In the genomic region with DNA sequence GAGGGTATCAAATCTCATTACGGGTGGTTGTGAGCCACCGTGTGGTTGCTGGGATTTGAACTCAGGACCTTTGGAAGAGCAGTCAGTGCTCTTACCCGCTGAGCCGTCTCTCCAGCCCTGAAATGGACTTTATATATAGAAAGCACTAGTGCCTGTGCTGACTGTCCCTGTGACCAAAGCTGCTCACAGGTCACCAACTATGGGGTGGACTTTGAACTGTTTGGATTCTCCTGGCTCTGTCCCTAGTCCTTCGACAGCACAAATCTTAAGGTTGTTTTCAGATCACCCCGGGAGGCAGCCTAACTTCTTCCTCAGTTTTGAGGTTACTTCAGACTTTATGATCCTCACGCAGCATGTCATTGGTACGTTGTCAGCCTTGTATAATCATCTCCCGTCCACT, we compare ENCODE assay signal across 26 mouse cellular contexts.
DNase-seq lines count a peak whose midpoint lies in the region; ATAC-seq and TF ChIP-seq lines count a peak whose summit lies in the region.
"Had no signal": no experiment of that assay in that cellular context is flagged by ENCODE, and none has a peak within 500 bp of the region (broad histone marks: within the 10 kb centered on the region; RNA-seq: fewer than 3 reads in every experiment).

No protein-coding gene starts in this region.

- H3K27ac ChIP-seq in heart, embryonic 13.5 days (replicated peaks), result peak overlapping the region; percentile 68; the same call in 1 of the 2 replicates
- H3K27ac ChIP-seq in kidney, embryonic 14.5 days (ENCODE audit: low read depth, low read length), result no peak overlapping the region
- peak overlapping the region; percentile 56 for H3K27ac ChIP-seq in lung, embryonic 14.5 days (ENCODE audit: low read depth)
- H3K27ac ChIP-seq: forebrain, embryonic 13.5 days; kidney, postnatal 0 days; limb, embryonic 10.5 days; limb, embryonic 15.5 days; liver, embryonic 15.5 days; midbrain, embryonic 12.5 days had no signal

- H3K9me3 ChIP-seq in heart, embryonic 13.5 days, result no peaks in the 10 kb centered on the region
- no peaks in the 10 kb centered on the region for H3K9me3 ChIP-seq in kidney, embryonic 14.5 days (ENCODE audit: control insufficient read depth, low read length)
- H3K9me3 ChIP-seq in lung, embryonic 14.5 days (ENCODE audit: low read depth, low read length), result no peaks in the 10 kb centered on the region
- H3K9me3 ChIP-seq: forebrain, embryonic 13.5 days; G1E; hindbrain, embryonic 15.5 days; limb, embryonic 10.5 days; limb, embryonic 15.5 days; liver, embryonic 15.5 days; midbrain, embryonic 12.5 days had no signal

- WGBS in heart, embryonic 13.5 days, result 75% methylated on average over 9 of the region's 9 CpGs
- 87% methylated on average over 9 of the region's 9 CpGs for WGBS in kidney, embryonic 14.5 days
- WGBS in lung, embryonic 14.5 days, result 51% methylated on average over 9 of the region's 9 CpGs

- H3K9ac ChIP-seq in heart, embryonic 13.5 days, result no peak overlapping the region
- H3K9ac ChIP-seq in kidney, embryonic 14.5 days (ENCODE audit: low read depth, low read length), result no peak overlapping the region
- H3K9ac ChIP-seq in lung, embryonic 14.5 days, result no peak overlapping the region
- H3K9ac ChIP-seq: forebrain, embryonic 13.5 days; hindbrain, embryonic 15.5 days; limb, embryonic 15.5 days; liver, embryonic 15.5 days; midbrain, embryonic 12.5 days had no signal

- no peak overlapping the region for H3K4me2 ChIP-seq in heart, embryonic 13.5 days
- no peak overlapping the region for H3K4me2 ChIP-seq in kidney, embryonic 14.5 days (replicated peaks; ENCODE audit: low read depth, low read length)
- H3K4me2 ChIP-seq in lung, embryonic 14.5 days, result no peak overlapping the region
- H3K4me2 ChIP-seq: forebrain, embryonic 13.5 days; hindbrain, embryonic 15.5 days; limb, embryonic 15.5 days; liver, embryonic 15.5 days; midbrain, embryonic 12.5 days had no signal

- intact Hi-C loops in heart, postnatal 36 days (cut with DNase I), result no loop called here

- no peaks in the 10 kb centered on the region for H3K27me3 ChIP-seq in heart, embryonic 13.5 days (replicated peaks)
- no peaks in the 10 kb centered on the region for H3K27me3 ChIP-seq in kidney, embryonic 14.5 days (ENCODE audit: control insufficient read depth, insufficient read depth, low read length)
- no peaks in the 10 kb centered on the region for H3K27me3 ChIP-seq in lung, embryonic 14.5 days (ENCODE audit: insufficient read depth, low read length)
- H3K27me3 ChIP-seq: forebrain, embryonic 13.5 days; hindbrain, embryonic 15.5 days; limb, embryonic 15.5 days; liver, embryonic 15.5 days; midbrain, embryonic 12.5 days had no signal

- H3K4me3 ChIP-seq in heart, embryonic 13.5 days, result no peak overlapping the region
- no peak overlapping the region for H3K4me3 ChIP-seq in kidney, embryonic 14.5 days (ENCODE audit: low read length)
- H3K4me3 ChIP-seq in lung, embryonic 14.5 days (ENCODE audit: low read depth, low read length), result no peak overlapping the region
- H3K4me3 ChIP-seq: forebrain, embryonic 13.5 days; hindbrain, embryonic 15.5 days; limb, embryonic 10.5 days; limb, embryonic 15.5 days; liver, embryonic 15.5 days; megakaryocyte, embryonic 14.5 days; midbrain, embryonic 12.5 days; myocyte had no signal

- no peak for ATAC-seq in heart, embryonic 13.5 days (ENCODE audit: extremely low read depth, insufficient number of reproducible peaks, low FRiP score, low TSS enrichment)
- ATAC-seq in kidney, embryonic 14.5 days (ENCODE audit: low FRiP score, low TSS enrichment), result no peak
- peak; percentile 32; the same call in 1 of the 2 replicates for ATAC-seq in lung, embryonic 14.5 days (ENCODE audit: insufficient read depth)
- ATAC-seq: forebrain, embryonic 13.5 days; inflammation-experienced regulatory T-cells, adult 6 months had no signal

- DNase-seq in heart, postnatal 36 days, result no peak
- peak; percentile 66 for DNase-seq in kidney, adult 9 months
- peak; percentile 58 for DNase-seq in lung, embryonic 14.5 days
- DNase-seq in lung, postnatal 14 days, result no peak
- peak; percentile 33 to 52 for DNase-seq in kidney, postnatal 36 days
- DNase-seq: adrenal gland, postnatal 10 days; cerebellum, adult 11 months; cerebellum, adult 9-10 months; cerebellum, postnatal 36 days; gastrocnemius, postnatal 10 days; heart, postnatal 4 days; thymus, adult 2 months; thymus, postnatal 36 days had no signal

- TF ChIP-seq CTCF in lung, embryonic 14.5 days (IDR thresholded peaks at IDR 0.05; ENCODE audit: low read depth), result no peak

- H3K4me1 ChIP-seq in heart, embryonic 13.5 days, result peaks cover 55% of the 10 kb centered on the region
- H3K4me1 ChIP-seq in kidney, embryonic 14.5 days (ENCODE audit: control insufficient read depth, insufficient read depth, low read length), result no peaks in the 10 kb centered on the region; the same call in 1 of the 2 replicates
- peaks cover 14% of the 10 kb centered on the region for H3K4me1 ChIP-seq in lung, embryonic 14.5 days (ENCODE audit: insufficient read depth)
- H3K4me1 ChIP-seq: midbrain, embryonic 12.5 days had no signal

- peaks cover 31% of the 10 kb centered on the region for H3K36me3 ChIP-seq in heart, embryonic 13.5 days
- peaks cover 9% of the 10 kb centered on the region; the same call in 1 of the 2 replicates for H3K36me3 ChIP-seq in kidney, embryonic 14.5 days (ENCODE audit: control insufficient read depth, insufficient read depth, low read length)
- 0 out of 2 replicates have a peak, but pooled peaks cover 3% of the 10 kb centered on the region for H3K36me3 ChIP-seq in lung, embryonic 14.5 days (ENCODE audit: insufficient read depth)

Comparison
In these comparisons a context has a peak if more than half of its experiments do, and no peak if none do; other contexts are left out.
1. DNase-seq: peak in kidney, adult 9 months (single experiment), lung, embryonic 14.5 days (single experiment) and kidney, postnatal 36 days (2 of 2); none in heart, postnatal 36 days (0 of 2) and lung, postnatal 14 days (single experiment).